7 mouse cellular contexts compared by ENCODE assay signal in the genomic region with DNA sequence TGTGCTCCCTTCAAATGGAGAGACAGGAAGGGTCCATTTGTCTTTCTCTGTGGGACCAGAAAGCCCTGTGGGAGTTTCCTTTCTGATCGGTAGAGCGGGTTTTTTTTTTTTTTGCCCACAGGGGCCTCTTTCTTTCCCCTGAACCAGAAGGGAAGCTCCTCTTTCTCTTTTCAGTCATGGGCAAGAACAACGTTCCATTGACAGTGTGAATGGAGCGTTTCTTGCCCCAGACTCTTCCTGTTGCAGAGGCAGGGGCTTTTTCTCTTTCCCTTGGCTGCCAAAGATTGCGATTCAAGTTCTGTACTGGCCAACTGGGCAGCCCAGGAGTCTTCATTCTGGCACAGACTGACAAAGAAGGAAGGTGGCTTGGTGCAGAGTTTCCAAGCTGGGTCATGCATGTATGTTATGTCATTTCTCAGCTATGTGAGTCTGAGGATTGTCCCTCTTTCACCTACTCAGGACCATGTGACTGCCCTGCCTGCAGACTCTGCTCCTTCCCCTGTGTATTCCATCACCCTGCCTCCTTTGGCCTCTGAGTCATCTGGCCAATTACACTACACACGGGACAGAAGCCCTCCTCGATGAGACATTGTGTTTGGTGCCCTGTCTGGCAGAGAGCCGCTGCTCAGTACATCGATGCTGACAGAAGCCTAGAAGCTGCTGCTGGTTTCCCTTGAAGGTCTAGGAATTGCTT. TPM values are rescaled to one million over a fixed set of nuclear protein-coding genes. Genes with fewer than 3 reads are reported as not detected.
A peak's percentile ranks its signal among the peaks of the same experiment; 100 is the strongest.
DNase-seq lines count a peak whose midpoint lies in the region; ATAC-seq and TF ChIP-seq lines count a peak whose summit lies in the region.

No protein-coding gene starts in this region.

- peaks cover 13% of the 10 kb centered on the region for H3K4me1 ChIP-seq in thymus, adult 2 months (replicated peaks; ENCODE audit: control insufficient read depth, insufficient read depth, low read length)
- 0 out of 2 replicates have a peak, but pooled peaks cover 4% of the 10 kb centered on the region for H3K4me1 ChIP-seq in intestine, embryonic 14.5 days (replicated peaks; ENCODE audit: control insufficient read depth, insufficient read depth, low read length)
- no peaks in the 10 kb centered on the region; the same call in 1 of the 2 replicates for H3K4me1 ChIP-seq in stomach, embryonic 16.5 days (ENCODE audit: control insufficient read depth, insufficient read depth, low read length)

- TF ChIP-seq POLR2A in thymus, adult 2 months (IDR thresholded peaks at IDR 0.05; ENCODE audit: control insufficient read depth, extremely low read depth, insufficient read depth, low read length, poor library complexity): no peak

- no peak overlapping the region for H3K4me2 ChIP-seq in intestine, embryonic 14.5 days (ENCODE audit: low read length)
- no peak overlapping the region for H3K4me2 ChIP-seq in stomach, embryonic 16.5 days (ENCODE audit: low read depth, low read length)

- no peaks in the 10 kb centered on the region for H3K27me3 ChIP-seq in thymus, adult 2 months (ENCODE audit: control insufficient read depth, insufficient read depth, low read length)
- no peaks in the 10 kb centered on the region for H3K27me3 ChIP-seq in intestine, embryonic 14.5 days (replicated peaks; ENCODE audit: control insufficient read depth, insufficient read depth, low read length)
- no peaks in the 10 kb centered on the region for H3K27me3 ChIP-seq in stomach, embryonic 16.5 days (ENCODE audit: control insufficient read depth, insufficient read depth, low read length)

- no peak overlapping the region for H3K9ac ChIP-seq in intestine, embryonic 14.5 days (ENCODE audit: low read length)
- H3K9ac ChIP-seq in stomach, embryonic 16.5 days (ENCODE audit: low read length): no peak overlapping the region

- TF ChIP-seq CTCF in thymus, adult 2 months (IDR thresholded peaks at IDR 0.05; ENCODE audit: borderline replicate concordance, control insufficient read depth, extremely low read depth, insufficient read depth, low read length, poor library complexity): no peak

- no peaks in the 10 kb centered on the region for H3K9me3 ChIP-seq in intestine, embryonic 14.5 days (ENCODE audit: control insufficient read depth, low read length)
- no peaks in the 10 kb centered on the region for H3K9me3 ChIP-seq in stomach, embryonic 16.5 days (replicated peaks; ENCODE audit: control insufficient read depth, low read length)

- DNase-seq in thymus, adult 2 months: no peak
- no peak for DNase-seq in thymus, postnatal 14 days
- DNase-seq in adrenal gland, postnatal 36 days: peak; percentile 61 to 70
- no peak for DNase-seq in intestine, embryonic 14.5 days (ENCODE audit: low spot score)
- no peak for DNase-seq in T-cell, adult 2 months (ENCODE audit: low spot score)
- no peak for DNase-seq in right cerebral cortex, adult 18-20 months

- 38% methylated on average over 9 of the region's 9 CpGs for WGBS in thymus, adult 2 months
- 62% methylated on average over 9 of the region's 9 CpGs for WGBS in intestine, embryonic 14.5 days
- WGBS in stomach, embryonic 16.5 days: 54% methylated on average over 9 of the region's 9 CpGs

- H3K4me3 ChIP-seq in thymus, adult 2 months (ENCODE audit: control insufficient read depth, insufficient read depth, low read length): no peak overlapping the region
- no peak overlapping the region for H3K4me3 ChIP-seq in intestine, embryonic 14.5 days (ENCODE audit: low read depth, low read length)
- H3K4me3 ChIP-seq in stomach, embryonic 16.5 days (replicated peaks; ENCODE audit: low read length): no peak overlapping the region

- H3K27ac ChIP-seq in thymus, adult 2 months (ENCODE audit: control insufficient read depth, insufficient read depth, low read length): peak overlapping the region; percentile 31; the same call in 1 of the 2 replicates
- peak overlapping the region; percentile 22; the same call in 1 of the 2 replicates for H3K27ac ChIP-seq in intestine, embryonic 14.5 days (ENCODE audit: low read depth)
- no peak overlapping the region for H3K27ac ChIP-seq in stomach, embryonic 16.5 days (ENCODE audit: low read length)

- H3K36me3 ChIP-seq in thymus, adult 2 months (ENCODE audit: control insufficient read depth, insufficient read depth, low read length): no peaks in the 10 kb centered on the region
- H3K36me3 ChIP-seq in intestine, embryonic 14.5 days (ENCODE audit: control insufficient read depth, insufficient read depth, low read length): no peaks in the 10 kb centered on the region
- no peaks in the 10 kb centered on the region for H3K36me3 ChIP-seq in stomach, embryonic 16.5 days (ENCODE audit: control insufficient read depth, insufficient read depth, low read length)

- peak; percentile 87 for ATAC-seq in intestine, embryonic 14.5 days (replicated peaks; ENCODE audit: low FRiP score, low TSS enrichment, low read depth)
- ATAC-seq in stomach, embryonic 16.5 days (ENCODE audit: insufficient read depth, low FRiP score): peak; percentile 84; the same call in 1 of the 2 replicates

RNA-seq across cellular contexts. Expression of a gene that starts 7.6 kb away (rescaled TPM):
- 69.0 and 75.4 TPM in 2 replicates for polyA plus RNA-seq in thymus, adult 2 months (2012; rRNA removed)
- total RNA-seq in adrenal gland, postnatal 36 days (2021): 10 to 100 TPM; 52.5 to 60.5 TPM
- polyA plus RNA-seq in intestine, embryonic 14.5 days (2014; fragmentation: Nextera tagmentation; extraction: Ambion mirVana): 46.9 and 47.1 TPM in 2 replicates
- polyA plus RNA-seq in stomach, embryonic 16.5 days (2015; fragmentation: Nextera tagmentation; extraction: Ambion mirVana): 17.0 and 21.6 TPM in 2 replicates

Comparison
In these comparisons a context has a peak if more than half of its experiments do, and no peak if none do; other contexts are left out.
1. DNase-seq: peak in adrenal gland, postnatal 36 days (2 of 2); none in thymus, adult 2 months (single experiment), thymus, postnatal 14 days (single experiment), intestine, embryonic 14.5 days (single experiment), T-cell, adult 2 months (single experiment) and right cerebral cortex, adult 18-20 months (single experiment).